Mouse (Mus musculus) heart, postnatal 0 days (tissue): ENCODE data around the gene Tubb2a.

Experiments used
- CTCF ChIP-seq: IDR thresholded peaks from 2 replicates; pipeline ENCODE4 v1.5.1; 2016; ENCODE audit warnings: antibody characterized with exemption, control low read depth, low read depth
- EP300 ChIP-seq: IDR thresholded peaks from 2 replicates; pipeline ENCODE4 v1.6.1; 2016; ENCODE audit warnings: antibody characterized with exemption, low read depth

DNA sequence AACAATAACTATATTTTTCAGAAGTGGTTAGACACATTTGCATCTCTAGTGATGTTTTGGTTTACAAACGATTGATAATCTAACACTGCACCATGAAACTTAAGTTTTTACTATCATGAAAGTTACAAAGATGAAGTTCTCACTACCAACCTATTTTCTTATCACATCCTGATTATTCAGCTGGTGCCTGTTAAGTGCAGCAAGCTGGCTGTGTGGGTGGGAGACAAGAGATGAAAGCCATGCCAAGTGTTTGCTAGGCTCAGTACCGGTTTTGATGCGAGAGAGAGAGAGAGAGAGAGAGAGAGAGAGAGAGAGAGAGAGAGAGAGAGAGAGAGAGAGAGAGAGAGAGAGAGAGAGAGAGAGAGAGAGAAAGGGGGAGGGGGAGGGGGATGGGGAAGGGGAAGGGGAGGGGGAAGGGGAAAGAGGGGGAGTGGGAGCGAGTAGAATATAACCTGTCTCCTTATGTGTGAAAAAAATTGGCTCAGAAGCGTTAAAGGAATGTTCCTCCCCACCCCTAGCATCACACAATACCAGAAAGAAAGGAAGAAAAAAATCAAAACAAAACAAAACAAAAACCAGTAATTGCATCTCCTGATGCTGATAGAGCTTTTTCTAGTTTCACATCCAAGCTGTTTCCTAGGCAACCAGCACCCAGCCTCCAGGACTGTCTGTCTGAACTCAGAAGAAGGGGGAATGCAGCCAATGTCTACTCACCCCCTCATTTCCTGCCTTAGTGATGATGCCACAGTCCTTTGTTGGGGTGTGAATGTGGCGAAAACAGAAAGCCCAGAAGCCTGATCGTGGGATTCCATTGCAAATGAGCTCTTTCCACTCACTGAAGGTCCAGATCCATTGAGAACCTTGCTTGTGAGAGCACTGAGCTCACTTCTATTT, 18.0 kb upstream of the Tubb2a start:
- no peak for TF ChIP-seq CTCF
- no peak for TF ChIP-seq EP300
